Mouse (Mus musculus) ZHBTc4 (cell line): ENCODE measurements at regions not wholly inside any gene's neighbourhood (a gene's known extent, or its start where the extent isn't known, plus 50 kb on each side); places are given as distances from the start of the nearest gene placed in this dataset.

Source experiments
- DNase-seq: peaks from one replicate; pipeline ENCODE4 v3.0.0-alpha.2; 2011; ENCODE audit warnings: low read depth, low spot score

DNA sequence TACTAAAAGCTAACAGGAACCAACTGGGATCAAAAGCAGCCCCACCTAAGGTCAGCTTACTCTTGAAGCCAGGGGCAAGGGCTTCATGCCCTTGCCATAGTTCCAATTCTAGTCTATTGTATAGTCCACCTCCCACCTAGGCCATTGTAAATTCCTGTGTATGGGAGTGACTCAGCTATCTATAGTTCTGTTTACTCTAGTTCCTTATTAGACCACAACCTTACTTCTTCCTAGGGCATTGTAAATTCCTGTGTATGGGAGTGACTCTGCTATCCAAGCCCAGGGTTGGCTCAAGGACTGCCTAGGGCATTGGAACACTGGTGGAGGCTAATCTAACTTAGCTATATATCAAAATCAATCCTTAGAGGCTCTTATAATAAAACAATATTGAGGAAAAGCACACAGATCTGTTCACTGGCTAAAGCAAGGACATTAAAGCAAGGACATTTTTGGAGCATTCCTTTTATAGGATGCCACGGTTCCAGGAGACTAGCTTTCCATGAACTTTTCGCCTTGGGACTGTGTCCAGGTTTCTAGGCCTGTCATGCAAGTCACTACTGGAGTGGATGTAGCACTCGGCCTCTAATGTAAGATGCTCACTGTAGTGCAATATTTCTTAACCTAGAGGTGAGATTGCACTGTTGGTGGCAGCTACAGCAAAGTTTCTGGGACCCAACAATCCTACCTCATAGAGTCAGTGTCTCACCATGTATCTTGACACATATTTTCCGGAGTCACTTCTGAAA lies 154.8 kb upstream of the 1700015G11Rik start:
- peak; percentile 76 for DNase-seq

- peak; percentile 78 for DNase-seq
Observed at GRCm38 (mm10) chr7:52164021-52164420, 148.5 kb upstream of the 1700015G11Rik start.

GRCm38 (mm10) chr7:52159410-52159809 lies 143.9 kb upstream of the 1700015G11Rik start:
- no peak for DNase-seq

- DNase-seq: no peak
Observed at GRCm38 (mm10) chr7:52157753-52158152, 142.2 kb upstream of the 1700015G11Rik start.

- DNase-seq: no peak
Observed at GRCm38 (mm10) chr7:52120189-52120588, 104.7 kb upstream of the 1700015G11Rik start.
